Mouse (Mus musculus) cerebral cortex, adult 2 months (tissue): ENCODE measurements around the gene Zbtb4.

Experiments
- WGBS: fragments of 180-500 bp; shearing (Covaris S2); methylation state at CpG from one replicate; pipeline ENCODE4 v1.1.7; 2018; 5-methylcytosine and 5-hydroxymethylcytosine counted together

Zbtb4 gene

DNA sequence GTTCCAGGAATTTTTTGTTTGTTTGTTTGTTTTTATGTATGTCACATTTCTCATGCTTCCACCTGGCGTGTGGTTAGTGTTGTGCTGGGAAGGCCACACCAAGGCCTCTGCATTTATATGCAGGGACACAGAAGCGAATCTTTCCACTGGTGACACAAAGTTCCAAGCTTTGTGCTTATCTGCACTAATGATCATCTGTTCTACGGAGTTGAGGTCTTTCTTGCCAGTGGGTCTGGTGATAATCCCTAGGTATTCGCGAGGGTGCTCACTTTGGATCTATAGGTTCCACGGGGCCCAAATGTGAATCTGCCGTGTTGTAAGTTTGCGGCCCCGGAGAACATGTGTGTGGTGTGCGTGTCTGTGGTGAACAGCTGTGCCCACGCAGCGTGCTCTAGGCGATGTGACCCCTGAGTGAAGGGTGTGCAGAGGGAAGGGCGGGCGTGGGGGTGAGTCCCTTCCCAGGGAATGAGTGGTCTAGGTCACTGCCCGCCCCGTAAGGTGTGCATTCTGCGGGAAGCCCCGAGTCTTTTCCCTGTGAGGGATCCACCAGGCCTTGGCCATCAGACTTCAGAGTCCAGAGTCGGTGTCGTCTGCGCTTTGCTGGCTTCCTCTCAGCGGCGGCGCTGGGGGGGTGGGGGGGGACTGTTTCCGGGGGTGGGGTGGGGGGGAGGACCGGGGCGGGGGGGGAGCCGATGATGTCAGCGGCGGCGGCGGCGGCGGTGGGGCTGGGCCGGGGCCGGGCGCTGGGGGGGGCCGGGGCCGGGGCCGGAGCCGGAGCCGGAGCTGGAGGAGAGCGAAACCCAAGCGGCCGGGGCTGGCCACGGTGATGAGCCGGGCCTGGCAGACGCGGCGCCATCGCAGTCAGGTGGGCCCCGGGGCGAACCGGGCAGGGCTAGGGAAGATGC, at the start of gene Zbtb4:
Gene Zbtb4 (plus strand): TSS at position 692 of the 905 bp plus-strand sequence.
- WGBS, result 9% methylated on average over 55 of the region's 55 CpGs

DNA sequence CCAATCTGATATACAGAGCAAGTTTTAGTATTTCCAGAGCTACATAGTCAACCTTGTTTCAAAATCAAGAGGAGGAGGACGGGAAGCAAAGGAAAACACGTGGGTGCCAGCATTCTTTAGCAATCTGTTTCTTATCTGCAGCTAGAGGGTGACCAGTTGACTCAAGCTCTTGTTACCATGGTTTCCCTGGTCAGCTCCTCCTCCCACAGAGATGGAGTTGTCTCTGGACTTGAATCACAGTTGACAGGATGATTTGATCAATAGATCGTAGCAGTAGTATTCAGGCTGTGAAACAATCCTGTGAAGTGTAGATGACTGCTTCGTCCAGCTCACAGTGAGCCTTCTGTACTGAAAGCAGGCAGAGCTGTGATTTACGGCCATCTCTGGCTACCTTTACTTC, 49.8 kb upstream of the Zbtb4 start:
- 31% methylated on average over 5 of the region's 5 CpGs for WGBS

GRCm38 (mm10) chr11:69716953-69717352, 48.8 kb upstream of the Zbtb4 start:
- 79% methylated on average over 4 of the region's 4 CpGs for WGBS

DNA sequence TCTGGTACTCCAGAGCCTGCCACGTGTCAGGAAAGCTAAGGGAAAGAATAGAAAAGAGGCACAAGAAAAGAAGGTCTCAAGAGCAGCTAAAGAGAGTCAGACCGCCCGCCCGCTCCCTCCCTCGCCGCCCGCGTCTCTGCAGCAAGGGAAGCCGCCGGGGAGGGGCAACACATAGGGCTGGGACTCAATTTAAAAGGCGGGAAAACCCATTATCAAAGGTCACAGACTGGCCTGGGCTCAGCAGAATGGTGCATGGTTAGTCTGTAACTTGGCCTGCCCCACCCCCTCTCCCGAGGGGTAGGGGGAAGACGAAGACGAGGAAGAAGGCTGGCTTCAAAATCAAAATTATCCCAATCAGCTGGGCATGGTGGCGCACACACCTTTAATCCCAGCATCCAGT, 47.1 kb upstream of the Zbtb4 start:
- WGBS, result 38% methylated on average over 15 of the region's 15 CpGs

- 75% methylated on average over 6 of the region's 6 CpGs for WGBS
Observed at GRCm38 (mm10) chr11:69719423-69719822, 46.3 kb upstream of the Zbtb4 start.

GRCm38 (mm10) chr11:69720852-69721251, 44.9 kb upstream of the Zbtb4 start:
- WGBS, result 84% methylated on average over 6 of the region's 6 CpGs

DNA sequence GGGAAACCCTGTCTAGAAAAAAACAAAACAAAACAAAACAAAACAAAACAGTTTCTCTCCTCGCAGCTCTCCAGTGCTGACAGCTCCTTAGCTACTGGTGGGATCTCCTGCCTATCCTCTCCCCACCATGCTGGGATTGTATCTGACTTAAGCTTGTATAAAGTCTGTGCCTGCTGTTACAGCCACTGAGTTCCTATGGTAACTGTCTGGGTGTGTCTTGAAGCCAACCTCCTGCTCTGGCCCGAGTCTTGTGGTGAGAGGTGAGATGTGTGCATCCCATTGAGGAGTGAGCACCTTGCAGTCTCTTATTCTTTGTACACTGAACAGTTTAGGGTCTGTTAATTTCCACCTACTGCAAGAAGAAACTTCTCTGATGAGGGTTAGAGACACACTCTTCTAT, 42.6 kb upstream of the Zbtb4 start:
- WGBS, result 69% methylated on average over 2 of the region's 2 CpGs

DNA sequence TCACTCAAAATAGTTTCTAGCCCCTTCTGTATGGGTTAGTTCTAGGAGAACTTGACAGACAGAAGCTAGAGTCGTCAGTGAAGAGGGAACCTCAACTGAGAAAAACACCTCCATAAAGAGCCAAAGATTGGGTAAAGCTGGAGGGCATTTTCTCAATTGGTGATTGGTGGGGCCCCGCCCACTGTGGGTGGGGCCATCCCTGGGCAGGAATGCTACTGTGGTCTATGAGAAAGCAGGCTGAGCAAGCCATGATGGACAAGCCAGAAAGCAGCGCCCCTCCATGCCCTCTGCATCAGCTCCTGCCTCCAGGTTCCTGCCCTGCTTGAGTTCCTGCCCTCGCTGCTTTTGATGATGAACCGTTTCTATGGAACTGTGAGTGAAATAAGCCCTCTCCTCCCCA, 39.8 kb upstream of the Zbtb4 start:
- 57% methylated on average over 5 of the region's 5 CpGs for WGBS

DNA sequence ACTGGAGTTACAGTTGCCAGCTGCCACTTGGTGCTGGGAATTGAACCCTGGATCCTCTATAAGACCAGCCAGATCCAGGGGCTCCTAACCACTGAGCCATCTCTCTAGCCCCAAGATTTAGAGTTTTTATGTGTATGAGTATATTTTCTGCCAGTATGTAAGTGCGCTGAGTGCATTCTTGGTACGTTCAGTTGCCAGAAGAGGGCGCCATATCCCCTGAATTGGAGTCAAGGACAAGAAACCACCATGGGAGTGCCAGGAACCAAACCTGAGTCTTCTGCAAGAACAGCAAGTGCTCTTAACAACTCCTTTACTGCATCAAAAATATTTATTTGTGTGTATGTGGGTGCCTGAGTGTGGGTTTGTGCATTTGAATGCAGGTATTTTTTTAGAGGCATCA, 36.6 kb upstream of the Zbtb4 start:
- 28% methylated on average over 3 of the region's 3 CpGs for WGBS

DNA sequence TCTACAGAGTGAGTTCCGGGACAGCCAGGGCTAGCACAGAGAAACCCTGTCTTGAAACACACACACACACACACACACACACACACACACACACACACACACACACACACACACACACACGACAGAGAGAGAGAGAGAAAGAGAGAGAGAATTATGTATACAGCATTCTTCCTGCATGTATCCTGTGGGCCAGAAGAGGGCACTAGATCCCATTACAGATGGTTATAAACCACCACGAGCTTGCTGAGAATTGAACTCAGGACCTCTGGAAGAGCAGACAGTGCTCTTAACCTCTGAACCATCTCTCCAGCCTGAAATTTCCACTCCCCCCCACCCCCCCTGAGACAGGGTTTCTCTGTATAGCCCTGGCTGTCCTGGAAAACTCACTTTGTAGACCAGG, 34.3 kb upstream of the Zbtb4 start:
- 56% methylated on average over 3 of the region's 3 CpGs for WGBS

DNA sequence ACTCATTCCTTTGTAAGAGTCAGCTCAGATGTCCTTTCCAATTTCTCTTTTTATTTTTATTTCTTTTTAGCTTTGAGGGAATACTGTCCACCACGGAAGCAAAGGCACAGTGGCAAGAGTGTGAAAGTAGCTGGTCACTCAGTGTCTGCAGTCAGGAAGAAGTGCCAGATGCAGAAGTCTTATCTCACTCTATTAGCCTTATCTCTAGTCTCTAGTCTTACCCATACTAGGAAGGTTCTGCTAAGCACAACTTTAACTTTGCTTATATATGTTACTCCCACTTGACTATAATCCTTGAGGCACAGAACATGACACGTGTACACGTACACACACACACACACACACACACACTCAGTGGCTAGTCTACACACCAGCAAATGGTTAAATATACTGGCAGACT, 14.1 kb upstream of the Zbtb4 start:
- WGBS, result 78% methylated on average over 3 of the region's 3 CpGs

- 77% methylated on average over 5 of the region's 5 CpGs for WGBS
Observed at GRCm38 (mm10) chr11:69754233-69754632, 11.5 kb upstream of the Zbtb4 start.

GRCm38 (mm10) chr11:69754701-69755100, 11.0 kb upstream of the Zbtb4 start:
- 23% methylated on average over 3 of the region's 3 CpGs for WGBS

- 30% methylated on average over 9 of the region's 9 CpGs for WGBS
Observed at GRCm38 (mm10) chr11:69757303-69758089, 8.2 kb upstream of the Zbtb4 start.

DNA sequence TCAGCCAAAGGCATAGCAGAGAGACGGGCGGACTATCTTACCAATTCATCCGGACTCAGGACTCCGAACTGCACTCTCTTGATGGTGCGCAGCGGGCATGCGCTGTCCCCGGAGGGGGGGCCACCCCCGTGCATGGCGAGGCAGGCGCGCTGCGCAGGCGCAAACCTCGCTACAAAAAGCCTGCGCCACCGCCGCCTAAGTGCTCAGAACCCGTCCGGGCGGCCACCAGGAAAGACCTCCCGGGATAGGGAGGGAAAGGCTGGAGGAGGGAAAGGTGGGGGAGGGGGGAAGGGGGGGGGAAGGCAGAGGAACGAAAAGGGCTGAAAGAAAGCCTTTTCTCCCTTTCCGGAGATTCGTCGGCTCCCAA, 7.6 kb upstream of the Zbtb4 start:
- WGBS, result under 1% methylated on average over 25 of the region's 26 CpGs

DNA sequence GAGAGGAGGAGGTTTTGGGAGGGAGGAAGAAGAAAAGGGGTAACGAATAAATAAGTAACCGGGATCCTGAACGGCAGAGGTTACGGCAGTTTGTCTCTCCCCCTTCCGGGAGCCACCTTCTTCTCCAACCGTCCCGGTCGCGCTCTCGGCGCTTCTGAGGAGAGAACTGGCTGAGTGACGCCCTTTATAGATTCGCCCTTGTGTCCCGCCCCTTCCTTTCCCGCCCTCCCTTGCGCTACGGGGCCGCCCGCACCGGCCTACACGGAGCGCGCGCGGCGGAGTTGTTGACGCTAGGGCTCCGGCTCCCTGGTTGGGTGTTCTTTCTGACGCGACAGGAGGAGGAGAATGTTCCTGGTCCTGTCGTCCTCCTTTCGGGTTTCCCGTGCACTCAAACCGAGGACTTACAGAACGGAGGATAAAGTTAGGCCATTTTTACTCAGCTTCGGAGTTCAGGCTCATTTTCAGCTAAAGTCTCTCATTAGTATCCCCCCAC, 7.2 kb upstream of the Zbtb4 start, which contains the start of gene Polr2a:
Gene Polr2a (minus strand): TSS at position 160 of the 493 bp plus-strand sequence.
- 0% methylated on average over 36 of the region's 36 CpGs for WGBS

DNA sequence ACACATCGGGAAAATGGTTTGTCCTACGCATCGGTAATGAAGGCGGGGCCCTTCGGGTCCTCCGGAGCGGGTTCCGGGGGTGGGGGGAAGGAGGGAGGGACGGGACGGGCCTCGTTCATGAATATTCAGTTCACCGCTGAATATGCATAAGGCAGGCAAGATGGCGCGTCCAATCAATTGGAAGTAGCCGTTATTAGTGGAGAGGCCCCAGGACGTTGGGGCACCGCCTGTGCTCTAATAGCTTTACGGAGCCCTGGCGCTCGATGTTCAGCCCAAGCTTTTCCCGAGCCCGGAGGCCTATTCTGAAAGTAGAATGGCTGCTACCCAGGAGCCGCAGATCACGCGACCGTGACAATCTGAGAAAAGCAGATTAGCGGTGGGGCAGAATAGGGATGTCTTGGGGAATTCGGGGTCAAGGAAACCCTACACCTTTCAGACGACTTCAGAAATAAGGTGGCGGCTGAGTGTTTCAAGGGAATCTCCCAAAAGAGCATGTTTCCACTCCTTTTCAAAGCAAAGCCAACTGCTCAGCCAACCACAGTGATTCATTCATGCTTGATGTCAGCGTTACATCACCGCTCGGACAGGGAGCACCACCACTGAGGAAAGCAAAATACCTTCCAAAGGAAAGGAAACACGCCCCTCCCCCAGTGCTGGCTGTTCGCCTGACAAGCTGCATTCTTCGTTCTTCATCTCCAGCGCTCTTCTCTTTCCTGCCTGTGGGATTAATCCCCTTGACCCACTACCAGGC, 6.6 kb upstream of the Zbtb4 start:
- WGBS, result under 1% methylated on average over 37 of the region's 37 CpGs

GRCm38 (mm10) chr11:69760160-69760900, 5.4 kb upstream of the Zbtb4 start:
- 88% methylated on average over 14 of the region's 14 CpGs for WGBS

DNA sequence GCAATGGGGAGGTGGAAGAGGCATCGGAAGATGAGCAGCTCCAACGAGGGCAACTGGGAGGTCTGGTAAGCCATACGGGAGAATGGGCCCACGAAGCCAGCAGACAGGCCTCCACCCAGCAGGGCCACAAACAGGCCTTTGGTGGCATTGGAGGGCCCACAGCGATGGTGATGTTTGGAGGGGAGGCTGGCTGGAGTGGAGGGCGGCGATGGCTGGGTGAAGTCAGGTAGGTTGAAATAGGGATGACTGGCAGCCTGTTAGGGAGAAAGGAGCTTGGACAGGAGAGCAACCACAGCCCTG, 4.9 kb upstream of the Zbtb4 start:
- 96% methylated on average over 7 of the region's 7 CpGs for WGBS

- 76% methylated on average over 1 of the region's 1 CpGs for WGBS
Observed at GRCm38 (mm10) chr11:69761868-69762267, 3.8 kb upstream of the Zbtb4 start, which contains the start of gene Slc35g3. Gene Slc35g3, minus strand, starts transcription at chr11:69761968.

GRCm38 (mm10) chr11:69763551-69763950, 2.2 kb upstream of the Zbtb4 start:
- 80% methylated on average over 7 of the region's 7 CpGs for WGBS
